Mouse (Mus musculus) hindbrain, embryonic 10.5 days (tissue): Measurements from ENCODE around the gene Clec16a. TPM values are rescaled to one million over a fixed set of nuclear protein-coding genes. Genes with fewer than 3 reads are reported as not detected.

Source experiments
- DNase-seq: peaks from one replicate; pipeline ENCODE4 v3.0.0-alpha.2; 2017; ENCODE audit warnings: low spot score
- H3K27ac ChIP-seq: fragments of 300-500 bp; sonication (generic); 2 replicates; pipeline ENCODE4 v1.5.1; 2016; ENCODE audit warnings: mild to moderate bottlenecking, moderate library complexity
- H3K27me3 ChIP-seq: fragments of 300-500 bp; sonication (generic); 2 replicates; pipeline ENCODE4 v1.6.1; 2016; ENCODE audit warnings: mild to moderate bottlenecking; ENCODE audit not compliant: poor library complexity, insufficient read depth, severe bottlenecking
- H3K36me3 ChIP-seq: fragments of 300-500 bp; sonication (generic); 2 replicates; pipeline ENCODE4 v1.6.1; 2016; ENCODE audit warnings: mild to moderate bottlenecking, moderate library complexity
- H3K4me1 ChIP-seq: fragments of 300-500 bp; sonication (generic); replicated peaks from 2 replicates; pipeline ENCODE4 v1.6.1; 2016; ENCODE audit warnings: mild to moderate bottlenecking
- H3K4me3 ChIP-seq: fragments of 300-500 bp; sonication (generic); 2 replicates; pipeline ENCODE4 v1.5.1; 2016; ENCODE audit warnings: mild to moderate bottlenecking, moderate library complexity
- H3K9me3 ChIP-seq: fragments of 300-500 bp; sonication (generic); 2 replicates; pipeline ENCODE4 v1.6.1; 2016; ENCODE audit warnings: mild to moderate bottlenecking, moderate library complexity
- WGBS: fragments of 180-500 bp; shearing (Covaris S2); methylation state at CpG from one replicate; pipeline ENCODE4 v1.1.7; 2016; 5-methylcytosine and 5-hydroxymethylcytosine counted together
- polyA plus RNA-seq: library from polyadenylated mRNA; unstranded; fragments of >200 nt; fragmentation: Nextera tagmentation; extraction: Ambion mirVana; gene quantifications from 2 replicates; pipeline ENCODE4 v1.2.1, GENCODE M21; 2016

The Clec16a gene
- polyA plus RNA-seq, 1 experiment from 2014 or later: 35.0 TPM

GRCm38 (mm10) chr16:10761182-10761581 is 216.0 kb downstream of the Clec16a start:
- WGBS: 63% methylated on average over 8 of the region's 8 CpGs
- Histone ChIP-seq H3K9me3 (no peaks in the 10 kb centered on the region), H3K4me1 (peaks cover 19% of the 10 kb centered on the region), H3K27me3 (no peaks in the 10 kb centered on the region), H3K27ac (0 out of 2 replicates have a peak overlapping the region, but pooled peaks have one; percentile 35), H3K4me3 (no peak overlapping the region), H3K36me3 (no peaks in the 10 kb centered on the region)
- no peak for DNase-seq

DNA sequence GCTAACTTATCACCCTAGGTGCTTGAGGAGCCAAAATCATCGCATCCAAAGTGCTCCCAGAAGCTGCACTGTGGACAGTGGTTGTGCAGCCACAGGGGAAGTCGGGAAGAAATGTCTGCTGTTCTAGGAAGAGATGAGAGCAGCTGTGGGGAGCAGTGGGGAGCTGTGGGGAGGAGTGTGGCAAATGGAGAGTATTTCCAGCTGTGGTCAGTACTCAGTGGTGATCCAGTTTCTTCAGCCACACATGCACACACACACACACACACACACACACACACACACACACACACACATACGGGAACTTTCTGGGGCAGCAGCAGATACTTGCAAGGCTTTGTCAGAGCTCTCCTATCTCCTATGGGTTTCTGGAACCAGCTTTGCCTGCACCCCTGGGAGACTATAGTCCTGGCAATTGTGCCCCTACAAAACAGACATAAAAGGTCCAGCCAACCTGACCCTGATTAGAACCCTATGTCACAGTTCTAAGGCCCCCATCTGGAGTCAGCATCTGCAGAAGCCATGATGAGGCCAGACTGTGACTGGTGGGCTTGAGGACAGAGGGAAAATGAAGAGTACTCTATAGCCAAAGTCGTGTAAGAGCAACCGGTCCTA is 217.5 kb downstream of the Clec16a start:
- Histone ChIP-seq H3K27me3 (no peaks in the 10 kb centered on the region), H3K4me3 (no peak overlapping the region), H3K27ac (no peak overlapping the region), H3K36me3 (no peaks in the 10 kb centered on the region), H3K9me3 (no peaks in the 10 kb centered on the region), H3K4me1 (peaks cover 19% of the 10 kb centered on the region)
- no peak for DNase-seq
- WGBS: 78% methylated on average over 5 of the region's 5 CpGs

DNA sequence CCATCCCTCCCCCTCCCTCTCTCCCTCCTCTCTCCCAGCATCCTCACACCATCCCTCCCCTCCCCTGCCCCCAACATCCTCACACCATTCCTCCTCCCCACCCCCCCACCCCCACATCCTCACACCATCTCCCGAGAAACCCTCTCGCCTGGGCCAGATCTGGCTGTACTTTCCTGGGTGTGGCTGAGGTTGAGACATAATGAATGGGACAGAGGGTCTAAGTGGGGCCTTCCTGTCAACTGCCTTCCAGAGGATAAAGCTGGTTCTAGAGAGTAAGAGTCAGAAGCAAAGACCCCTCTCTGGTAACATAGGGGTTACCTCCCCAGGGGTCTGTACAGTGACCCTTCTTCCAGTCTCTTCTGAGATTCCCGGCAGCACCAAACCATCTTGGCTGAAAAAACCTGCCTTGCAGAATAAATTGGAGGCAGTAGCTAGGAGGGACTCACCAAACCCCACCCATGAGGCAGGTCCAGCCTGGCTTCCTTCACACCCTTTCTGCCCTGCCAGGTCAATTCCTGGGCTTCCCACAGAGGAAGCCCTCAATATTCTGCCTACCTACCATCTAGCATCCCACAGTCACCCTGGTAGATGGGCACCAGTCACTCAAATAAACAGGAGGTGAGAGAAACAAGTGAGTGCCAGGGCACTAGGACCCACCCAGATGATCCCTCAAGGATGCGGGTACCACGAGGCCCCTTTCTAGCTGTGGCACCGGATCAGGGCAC is 218.6 kb downstream of the Clec16a start:
- Histone ChIP-seq H3K27ac (no peak overlapping the region), H3K4me1 (peaks cover 19% of the 10 kb centered on the region), H3K4me3 (no peak overlapping the region), H3K36me3 (no peaks in the 10 kb centered on the region), H3K27me3 (peaks cover 3% of the 10 kb centered on the region; the same call in 1 of the 2 replicates), H3K9me3 (no peaks in the 10 kb centered on the region)
- DNase-seq: no peak
- 60% methylated on average over 6 of the region's 6 CpGs for WGBS

DNA sequence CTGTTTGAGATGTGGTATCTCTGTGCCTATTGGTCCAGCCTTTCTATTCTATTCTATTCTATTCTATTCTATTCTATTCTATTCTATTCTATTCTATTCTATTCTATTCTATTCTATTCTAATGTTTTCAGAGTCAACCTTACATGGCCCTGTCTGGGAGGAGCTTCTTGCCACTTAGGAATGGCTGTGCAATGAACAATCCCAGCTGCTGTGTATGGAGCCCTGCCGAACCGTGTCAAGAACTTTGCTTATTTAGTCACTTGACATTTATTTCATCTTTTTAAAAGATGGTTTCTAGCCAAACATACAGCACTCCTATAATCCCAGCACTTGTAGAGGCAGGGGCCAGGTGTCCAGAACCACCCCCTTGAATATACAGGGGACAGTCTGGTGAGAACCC is 219.2 kb downstream of the Clec16a start:
- no peaks in the 10 kb centered on the region for H3K9me3 ChIP-seq
- DNase-seq: no peak
- peaks cover 5% of the 10 kb centered on the region; the same call in 1 of the 2 replicates for H3K27me3 ChIP-seq
- no peak overlapping the region for H3K27ac ChIP-seq
- 65% methylated on average over 2 of the region's 2 CpGs for WGBS
- no peaks in the 10 kb centered on the region for H3K36me3 ChIP-seq
- no peak overlapping the region for H3K4me3 ChIP-seq
- peaks cover 19% of the 10 kb centered on the region for H3K4me1 ChIP-seq

GRCm38 (mm10) chr16:10767158-10767557 is 222.0 kb downstream of the Clec16a start:
- peak; percentile 64 for DNase-seq
- H3K27me3 ChIP-seq: peaks cover 9% of the 10 kb centered on the region

GRCm38 (mm10) chr16:10768821-10769220 is 223.7 kb downstream of the Clec16a start:
- DNase-seq: no peak
- peaks cover 10% of the 10 kb centered on the region; the same call in 1 of the 2 replicates for H3K4me1 ChIP-seq
- H3K4me3 ChIP-seq: no peak overlapping the region
- 70% methylated on average over 9 of the region's 9 CpGs for WGBS
- H3K36me3 ChIP-seq: no peaks in the 10 kb centered on the region
- peaks cover 9% of the 10 kb centered on the region for H3K27me3 ChIP-seq
- no peak overlapping the region for H3K27ac ChIP-seq
- no peaks in the 10 kb centered on the region for H3K9me3 ChIP-seq

More at GRCm38 (mm10) chr16:10767158-10767557, 222.0 kb downstream of the Clec16a start:
- no peaks in the 10 kb centered on the region for H3K36me3 ChIP-seq
- H3K4me1 ChIP-seq: peaks cover 15% of the 10 kb centered on the region; the same call in 1 of the 2 replicates
- WGBS: 50% methylated on average over 4 of the region's 4 CpGs
- no peak overlapping the region for H3K4me3 ChIP-seq
- H3K9me3 ChIP-seq: no peaks in the 10 kb centered on the region
- H3K27ac ChIP-seq: no peak overlapping the region

DNA sequence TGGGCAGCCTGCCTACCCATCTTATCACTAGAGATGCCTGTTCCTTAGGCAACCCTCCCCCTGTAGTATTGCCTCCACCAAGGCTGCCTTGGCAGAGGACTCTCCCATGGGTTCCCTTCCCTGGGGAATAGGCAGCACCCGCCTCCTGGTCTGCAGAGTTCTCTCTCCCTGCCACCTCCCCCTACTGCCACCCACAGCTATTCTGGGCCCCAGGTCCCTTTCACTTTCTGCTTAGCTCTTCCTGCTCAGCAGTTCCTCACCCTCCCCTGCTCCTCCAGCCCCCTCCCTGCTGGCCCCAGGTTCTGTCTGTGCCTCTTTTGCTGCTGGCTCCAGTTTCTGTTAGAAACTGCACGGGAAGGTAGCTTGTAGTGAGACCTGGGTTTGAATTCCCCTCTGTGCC is 224.5 kb downstream of the Clec16a start:
- Histone ChIP-seq H3K36me3 (no peaks in the 10 kb centered on the region), H3K4me3 (no peak overlapping the region), H3K27me3 (peaks cover 9% of the 10 kb centered on the region), H3K4me1 (peaks cover 7% of the 10 kb centered on the region; the same call in 1 of the 2 replicates), H3K27ac (no peak overlapping the region), H3K9me3 (no peaks in the 10 kb centered on the region)
- DNase-seq: no peak
- 41% methylated on average over 2 of the region's 2 CpGs for WGBS

GRCm38 (mm10) chr16:10770531-10771325 is 225.6 kb downstream of the Clec16a start:
- WGBS: 51% methylated on average over 4 of the region's 4 CpGs
- H3K27ac ChIP-seq: no peak overlapping the region
- DNase-seq: no peak
- H3K36me3 ChIP-seq: no peaks in the 10 kb centered on the region
- H3K9me3 ChIP-seq: no peaks in the 10 kb centered on the region
- H3K4me1 ChIP-seq: peaks cover 7% of the 10 kb centered on the region; the same call in 1 of the 2 replicates
- no peak overlapping the region for H3K4me3 ChIP-seq
- peaks cover 9% of the 10 kb centered on the region for H3K27me3 ChIP-seq

DNA sequence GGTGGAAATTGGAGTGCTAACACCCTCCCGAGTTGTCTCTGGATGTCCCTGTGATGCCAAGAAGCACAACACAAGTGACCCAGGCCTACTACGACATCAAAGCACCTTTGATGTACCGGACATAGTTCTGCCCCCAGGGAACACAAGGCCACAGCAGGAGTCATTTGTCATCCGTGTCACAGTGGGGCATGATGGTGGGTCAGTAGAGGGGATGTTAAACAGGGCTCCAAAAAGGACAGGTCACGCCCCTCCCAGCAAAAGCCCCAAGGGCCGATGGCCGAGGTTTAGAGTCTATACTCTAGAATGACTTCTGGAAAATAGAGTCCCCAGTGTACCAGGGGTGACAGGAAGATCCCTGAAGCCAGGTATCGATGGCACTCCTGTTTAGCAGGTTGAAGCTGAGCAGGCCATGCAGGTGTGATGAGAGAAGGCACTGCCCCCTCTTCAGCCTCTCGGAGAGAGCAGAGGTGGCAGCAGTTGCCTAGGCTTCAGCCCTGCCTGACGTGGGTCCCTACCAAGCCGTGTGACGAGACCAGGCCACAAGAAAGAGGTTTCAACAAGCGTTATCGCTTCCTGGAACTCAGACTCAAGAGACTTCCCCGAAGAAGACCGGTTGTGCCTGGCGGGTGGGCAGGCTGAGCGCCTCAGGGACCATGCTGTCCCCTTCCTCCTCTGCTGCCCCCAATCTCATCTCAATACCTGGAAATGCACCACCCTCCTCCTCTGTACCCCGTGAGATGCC is 226.8 kb downstream of the Clec16a start:
- H3K9me3 ChIP-seq: no peaks in the 10 kb centered on the region
- H3K27ac ChIP-seq: no peak overlapping the region
- no peaks in the 10 kb centered on the region for H3K36me3 ChIP-seq
- H3K4me3 ChIP-seq: no peak overlapping the region
- H3K4me1 ChIP-seq: peaks cover 12% of the 10 kb centered on the region; the same call in 1 of the 2 replicates
- DNase-seq: no peak
- peaks cover 9% of the 10 kb centered on the region for H3K27me3 ChIP-seq
- 55% methylated on average over 19 of the region's 19 CpGs for WGBS

- WGBS: 86% methylated on average over 8 of the region's 8 CpGs
- Histone ChIP-seq H3K36me3 (no peaks in the 10 kb centered on the region), H3K4me1 (peaks cover 22% of the 10 kb centered on the region), H3K4me3 (no peak overlapping the region), H3K9me3 (no peaks in the 10 kb centered on the region), H3K27me3 (peaks cover 8% of the 10 kb centered on the region), H3K27ac (no peak overlapping the region)
- no peak for DNase-seq
These were observed 228.4 kb downstream of the Clec16a start for GRCm38 (mm10) chr16:10773543-10773942.

GRCm38 (mm10) chr16:10774726-10775125 is 229.6 kb downstream of the Clec16a start:
- no peak overlapping the region for H3K4me3 ChIP-seq
- no peaks in the 10 kb centered on the region for H3K9me3 ChIP-seq
- WGBS: 75% methylated on average over 4 of the region's 4 CpGs
- no peak for DNase-seq
- H3K27ac ChIP-seq: no peak overlapping the region
- H3K36me3 ChIP-seq: no peaks in the 10 kb centered on the region
- peaks cover 3% of the 10 kb centered on the region; the same call in 1 of the 2 replicates for H3K27me3 ChIP-seq
- peaks cover 22% of the 10 kb centered on the region for H3K4me1 ChIP-seq

- no peaks in the 10 kb centered on the region for H3K36me3 ChIP-seq
- H3K27me3 ChIP-seq: peaks cover 11% of the 10 kb centered on the region; the same call in 1 of the 2 replicates
- WGBS: 75% methylated on average over 7 of the region's 7 CpGs
- no peaks in the 10 kb centered on the region for H3K9me3 ChIP-seq
- DNase-seq: no peak
- H3K4me1 ChIP-seq: peaks cover 22% of the 10 kb centered on the region
- no peak overlapping the region for H3K4me3 ChIP-seq
- no peak overlapping the region for H3K27ac ChIP-seq
These were observed 231.2 kb downstream of the Clec16a start for GRCm38 (mm10) chr16:10776322-10776721.
